Mouse (Mus musculus): ENCODE data around the gene Atoh8.

- no peak for TF ChIP-seq POLR2A (IDR thresholded peaks at IDR 0.05; ENCODE audit: borderline replicate concordance, control insufficient read depth, low read depth, low read length)
- no peak for TF ChIP-seq CTCF (IDR thresholded peaks at IDR 0.05; ENCODE audit: control insufficient read depth, insufficient read depth, low read length)
Measured at GRCm38 (mm10) chr6:72158966-72159764, 76.2 kb downstream of the Atoh8 start.

All from bone marrow, adult 2 months (tissue).